Mouse (Mus musculus) lung, embryonic 15.5 days (tissue): ENCODE data around the gene Kalrn. TPM values are rescaled to one million over a fixed set of nuclear protein-coding genes. Genes with fewer than 3 reads are reported as not detected.

Source experiments
- ATAC-seq: fragments of 200-750 bp; cut with Nextera tagmentation; 2 replicates; pipeline ENCODE4 v1.8.0; 2017; ENCODE audit warnings: moderate number of reproducible peaks, borderline replicate concordance; ENCODE audit not compliant: low FRiP score, low TSS enrichment; ENCODE audit errors: extremely low read depth
- H3K27ac ChIP-seq: fragments of 300-500 bp; sonication (generic); 2 replicates; pipeline ENCODE4 v1.5.1; 2015; ENCODE audit warnings: moderate library complexity, mild to moderate bottlenecking, inconsistent platforms
- H3K27me3 ChIP-seq: fragments of 300-500 bp; sonication (generic); 2 replicates; pipeline ENCODE4 v1.6.1; 2015; ENCODE audit warnings: inconsistent platforms
- H3K36me3 ChIP-seq: fragments of 300-500 bp; sonication (generic); 2 replicates; pipeline ENCODE4 v1.6.1; 2015; ENCODE audit warnings: inconsistent platforms
- H3K4me1 ChIP-seq: fragments of 300-500 bp; sonication (generic); 2 replicates; pipeline ENCODE4 v1.6.1; 2015; ENCODE audit warnings: inconsistent platforms
- H3K4me2 ChIP-seq: fragments of 300-500 bp; sonication (generic); 2 replicates; pipeline ENCODE4 v1.6.1; 2015; ENCODE audit warnings: inconsistent platforms, mild to moderate bottlenecking, moderate library complexity
- H3K4me3 ChIP-seq: fragments of 300-500 bp; sonication (generic); 2 replicates; pipeline ENCODE4 v1.5.1; 2015; ENCODE audit warnings: mild to moderate bottlenecking, inconsistent platforms
- H3K9ac ChIP-seq: fragments of 300-500 bp; sonication (generic); 2 replicates; pipeline ENCODE4 v1.6.1; 2015; ENCODE audit warnings: inconsistent platforms
- H3K9me3 ChIP-seq: fragments of 300-500 bp; sonication (generic); 2 replicates; pipeline ENCODE4 v1.6.1; 2016; ENCODE audit warnings: inconsistent platforms
- WGBS: fragments of 180-500 bp; shearing (Covaris S2); methylation state at CpG from one replicate; pipeline ENCODE4 v1.1.7; 2015; 5-methylcytosine and 5-hydroxymethylcytosine counted together
- polyA plus RNA-seq: library from polyadenylated mRNA; unstranded; fragments of >200 nt; fragmentation: Nextera tagmentation; extraction: Ambion mirVana; gene quantifications from 2 replicates; pipeline ENCODE4 v1.2.1, GENCODE M21; 2015

The Kalrn gene
- polyA plus RNA-seq, 1 experiment from 2014 or later, result 14.4 TPM

GRCm38 (mm10) chr16:33940095-33940494, 633.2 kb downstream of the Kalrn start:
- Histone ChIP-seq H3K4me1 (peaks cover 94% of the 10 kb centered on the region), H3K9ac (no peak overlapping the region)

GRCm38 (mm10) chr16:33939636-33940035, 633.7 kb downstream of the Kalrn start:
- peak overlapping the region; percentile 26; the same call in 1 of the 2 replicates for H3K27ac ChIP-seq
- no peak for ATAC-seq
- H3K4me3 ChIP-seq, result no peak overlapping the region
- H3K4me1 ChIP-seq, result peaks cover 89% of the 10 kb centered on the region
- H3K4me2 ChIP-seq, result no peak overlapping the region
- H3K9me3 ChIP-seq, result no peaks in the 10 kb centered on the region
- 33% methylated on average over 9 of the region's 9 CpGs for WGBS
- no peaks in the 10 kb centered on the region for H3K36me3 ChIP-seq
- peaks cover 15% of the 10 kb centered on the region; the same call in 1 of the 2 replicates for H3K27me3 ChIP-seq
- no peak overlapping the region for H3K9ac ChIP-seq

More at GRCm38 (mm10) chr16:33940095-33940494, 633.2 kb downstream of the Kalrn start:
- no peak for ATAC-seq
- Histone ChIP-seq H3K4me2 (no peak overlapping the region), H3K4me3 (no peak overlapping the region), H3K27ac (peak overlapping the region; percentile 26; the same call in 1 of the 2 replicates), H3K9me3 (no peaks in the 10 kb centered on the region), H3K27me3 (peaks cover 15% of the 10 kb centered on the region; the same call in 1 of the 2 replicates), H3K36me3 (no peaks in the 10 kb centered on the region)
- 58% methylated on average over 5 of the region's 5 CpGs for WGBS

- H3K9me3 ChIP-seq, result no peaks in the 10 kb centered on the region
- H3K27me3 ChIP-seq, result peaks cover 15% of the 10 kb centered on the region; the same call in 1 of the 2 replicates
- WGBS, result 73% methylated on average over 2 of the region's 2 CpGs
- 0 out of 2 replicates have a peak overlapping the region, but pooled peaks have one; percentile 2 for H3K27ac ChIP-seq
- no peak for ATAC-seq
- H3K4me1 ChIP-seq, result peaks cover 90% of the 10 kb centered on the region
- no peaks in the 10 kb centered on the region for H3K36me3 ChIP-seq
- H3K4me3 ChIP-seq, result no peak overlapping the region
- H3K4me2 ChIP-seq, result no peak overlapping the region
- no peak overlapping the region for H3K9ac ChIP-seq
Observed at GRCm38 (mm10) chr16:33939133-33939531, 634.2 kb downstream of the Kalrn start.

- no peak overlapping the region for H3K4me3 ChIP-seq
- H3K4me2 ChIP-seq, result no peak overlapping the region
- WGBS, result 49% methylated on average over 12 of the region's 12 CpGs
- no peaks in the 10 kb centered on the region for H3K36me3 ChIP-seq
- peak overlapping the region; percentile 43; the same call in 1 of the 2 replicates for H3K27ac ChIP-seq
- H3K9ac ChIP-seq, result no peak overlapping the region
- H3K27me3 ChIP-seq, result peaks cover 15% of the 10 kb centered on the region; the same call in 1 of the 2 replicates
- H3K9me3 ChIP-seq, result no peaks in the 10 kb centered on the region
- H3K4me1 ChIP-seq, result peaks cover 90% of the 10 kb centered on the region
- ATAC-seq, result no peak
Observed at GRCm38 (mm10) chr16:33938311-33939132, 634.8 kb downstream of the Kalrn start.

DNA sequence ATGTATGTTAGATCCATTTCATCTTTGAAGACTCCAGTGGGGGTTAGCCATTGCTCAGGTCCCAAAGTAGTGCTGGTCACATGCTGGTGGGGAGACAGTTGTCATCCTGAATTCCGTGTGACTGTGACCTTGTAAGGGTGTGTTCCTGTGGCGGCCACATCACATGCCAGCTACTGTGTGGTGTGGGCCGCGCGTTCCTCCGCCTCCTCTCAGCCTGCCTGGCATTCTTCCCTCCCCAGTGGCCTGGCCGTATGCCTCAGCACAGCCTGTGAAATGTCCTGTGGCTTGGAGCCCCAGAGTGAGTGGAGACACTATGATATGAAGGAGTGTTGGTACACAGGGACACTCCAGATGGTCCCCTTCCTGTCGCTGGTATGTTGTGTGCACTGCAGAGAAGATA, 635.8 kb downstream of the Kalrn start:
- Histone ChIP-seq H3K27ac (peak overlapping the region; percentile 43; the same call in 1 of the 2 replicates), H3K9me3 (no peaks in the 10 kb centered on the region), H3K27me3 (peaks cover 15% of the 10 kb centered on the region; the same call in 1 of the 2 replicates), H3K9ac (no peak overlapping the region), H3K36me3 (no peaks in the 10 kb centered on the region), H3K4me3 (no peak overlapping the region), H3K4me2 (no peak overlapping the region), H3K4me1 (peaks cover 91% of the 10 kb centered on the region)
- ATAC-seq, result peak; percentile 60
- 34% methylated on average over 8 of the region's 8 CpGs for WGBS

- Histone ChIP-seq H3K4me2 (no peak overlapping the region), H3K36me3 (no peaks in the 10 kb centered on the region), H3K4me3 (no peak overlapping the region), H3K27ac (no peak overlapping the region), H3K27me3 (peaks cover 15% of the 10 kb centered on the region; the same call in 1 of the 2 replicates), H3K9me3 (no peaks in the 10 kb centered on the region), H3K9ac (no peak overlapping the region), H3K4me1 (peaks cover 86% of the 10 kb centered on the region)
- ATAC-seq, result no peak
- WGBS, result 71% methylated on average over 4 of the region's 4 CpGs
Observed at GRCm38 (mm10) chr16:33936885-33937284, 636.4 kb downstream of the Kalrn start.

GRCm38 (mm10) chr16:33935407-33935785, 637.9 kb downstream of the Kalrn start:
- Histone ChIP-seq H3K4me2 (no peak overlapping the region), H3K9ac (no peak overlapping the region), H3K27me3 (peaks cover 15% of the 10 kb centered on the region; the same call in 1 of the 2 replicates), H3K9me3 (no peaks in the 10 kb centered on the region), H3K4me3 (no peak overlapping the region), H3K27ac (no peak overlapping the region; the same call in 1 of the 2 replicates), H3K36me3 (no peaks in the 10 kb centered on the region), H3K4me1 (peaks cover 77% of the 10 kb centered on the region)
- 92% methylated on average over 6 of the region's 6 CpGs for WGBS
- no peak for ATAC-seq

GRCm38 (mm10) chr16:33934701-33935406, 638.5 kb downstream of the Kalrn start:
- no peaks in the 10 kb centered on the region for H3K9me3 ChIP-seq
- 30% methylated on average over 5 of the region's 5 CpGs for WGBS
- H3K27me3 ChIP-seq, result peaks cover 15% of the 10 kb centered on the region; the same call in 1 of the 2 replicates
- peaks cover 71% of the 10 kb centered on the region for H3K4me1 ChIP-seq
- no peaks in the 10 kb centered on the region for H3K36me3 ChIP-seq
- H3K27ac ChIP-seq, result peak overlapping the region; percentile 87
- ATAC-seq, result peak; percentile 60; the same call in 1 of the 2 replicates
- H3K4me2 ChIP-seq, result no peak overlapping the region
- no peak overlapping the region for H3K9ac ChIP-seq
- no peak overlapping the region for H3K4me3 ChIP-seq

GRCm38 (mm10) chr16:33933411-33933810, 639.9 kb downstream of the Kalrn start:
- no peak overlapping the region for H3K27ac ChIP-seq
- H3K4me3 ChIP-seq, result no peak overlapping the region
- H3K4me1 ChIP-seq, result peaks cover 64% of the 10 kb centered on the region
- peaks cover 11% of the 10 kb centered on the region; the same call in 1 of the 2 replicates for H3K27me3 ChIP-seq
- no peaks in the 10 kb centered on the region for H3K36me3 ChIP-seq
- no peak overlapping the region for H3K4me2 ChIP-seq
- no peak for ATAC-seq
- no peaks in the 10 kb centered on the region for H3K9me3 ChIP-seq
- no peak overlapping the region for H3K9ac ChIP-seq
- whole genome bisulfite sequencing, result 86% methylated on average over 11 of the region's 11 CpGs

DNA sequence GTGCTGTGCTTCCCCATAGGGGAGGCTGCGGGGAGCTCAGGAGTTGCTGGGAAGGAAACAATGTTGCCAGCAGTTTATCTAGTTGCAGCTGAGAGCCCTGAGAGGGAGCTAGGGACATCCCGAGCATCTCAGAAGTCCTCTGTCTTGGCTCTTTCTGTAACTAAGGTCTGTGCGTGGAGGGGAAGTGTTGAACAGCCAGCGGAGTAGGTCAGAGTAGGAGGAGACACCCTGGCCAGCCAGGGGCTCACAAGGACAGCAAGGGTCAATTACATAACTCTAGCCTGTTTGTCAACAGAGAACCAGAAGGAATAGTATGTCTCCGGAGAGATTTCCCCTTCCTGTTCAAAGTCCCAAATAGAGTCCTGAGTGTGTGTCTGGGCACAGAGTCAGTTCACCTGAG, 641.2 kb downstream of the Kalrn start:
- H3K27ac ChIP-seq, result no peak overlapping the region
- H3K9ac ChIP-seq, result no peak overlapping the region
- no peaks in the 10 kb centered on the region for H3K9me3 ChIP-seq
- WGBS, result 44% methylated on average over 5 of the region's 5 CpGs
- H3K36me3 ChIP-seq, result no peaks in the 10 kb centered on the region
- no peak for ATAC-seq
- peaks cover 6% of the 10 kb centered on the region; the same call in 1 of the 2 replicates for H3K27me3 ChIP-seq
- no peak overlapping the region for H3K4me3 ChIP-seq
- no peak overlapping the region for H3K4me2 ChIP-seq
- peaks cover 60% of the 10 kb centered on the region for H3K4me1 ChIP-seq

GRCm38 (mm10) chr16:33931682-33932081, 641.6 kb downstream of the Kalrn start:
- H3K9me3 ChIP-seq, result no peaks in the 10 kb centered on the region
- no peak overlapping the region for H3K27ac ChIP-seq
- no peak for ATAC-seq
- no peak overlapping the region for H3K9ac ChIP-seq
- H3K27me3 ChIP-seq, result peaks cover 2% of the 10 kb centered on the region; the same call in 1 of the 2 replicates
- no peak overlapping the region for H3K4me3 ChIP-seq
- WGBS, result 25% methylated on average over 2 of the region's 2 CpGs
- H3K36me3 ChIP-seq, result no peaks in the 10 kb centered on the region
- H3K4me1 ChIP-seq, result peaks cover 55% of the 10 kb centered on the region
- no peak overlapping the region for H3K4me2 ChIP-seq
